Mouse (Mus musculus) bone marrow, adult 2 months (tissue): ENCODE measurements at regions not wholly inside any gene's neighbourhood (a gene's known extent, or its start where the extent isn't known, plus 50 kb on each side); places are given as distances from the start of the nearest gene placed in this dataset.

Source experiments
- CTCF ChIP-seq: fragments of 200-500 bp; IDR thresholded peaks from 2 replicates; pipeline ENCODE4 v1.5.1; 2011; ENCODE audit warnings: low read length, control low read depth; ENCODE audit not compliant: control insufficient read depth, insufficient read depth
- POLR2A ChIP-seq: fragments of 200-500 bp; IDR thresholded peaks from 2 replicates; pipeline ENCODE4 v1.6.1; 2011; ENCODE audit warnings: low read depth, mild to moderate bottlenecking, control low read depth, low read length, borderline replicate concordance; ENCODE audit not compliant: control insufficient read depth

GRCm38 (mm10) chr11:71415451-71415850, 184.9 kb upstream of the Nlrp1b start:
- no peak for TF ChIP-seq CTCF
- TF ChIP-seq POLR2A, result no peak
